Mouse (Mus musculus) intestine, postnatal 0 days (tissue): Measurements from ENCODE around the gene Pcdh15. TPM values are rescaled to one million over a fixed set of nuclear protein-coding genes. Genes with fewer than 3 reads are reported as not detected.

Experiments
- ATAC-seq: fragments of 200-750 bp; cut with Nextera tagmentation; 2 replicates; pipeline ENCODE4 v1.8.0; 2017; ENCODE audit warnings: mild to moderate bottlenecking, moderate TSS enrichment, moderate library complexity
- H3K27ac ChIP-seq: fragments of 300-500 bp; sonication (generic); 2 replicates; pipeline ENCODE4 v1.5.1; 2014; ENCODE audit warnings: mild to moderate bottlenecking, low read depth, low read length, moderate library complexity
- H3K27me3 ChIP-seq: fragments of 300-500 bp; sonication (generic); replicated peaks from 2 replicates; pipeline ENCODE4 v1.6.1; 2014; ENCODE audit warnings: low read length, mixed read lengths; ENCODE audit not compliant: control insufficient read depth, insufficient read depth
- H3K36me3 ChIP-seq: fragments of 300-500 bp; sonication (generic); 2 replicates; pipeline ENCODE4 v1.6.1; 2014; ENCODE audit warnings: mild to moderate bottlenecking, moderate library complexity; ENCODE audit not compliant: control insufficient read depth, insufficient read depth
- H3K4me1 ChIP-seq: fragments of 300-500 bp; sonication (generic); replicated peaks from 2 replicates; pipeline ENCODE4 v1.6.1; 2014; ENCODE audit warnings: antibody characterized with exemption, low read length, mixed read lengths; ENCODE audit not compliant: control insufficient read depth, insufficient read depth
- H3K4me2 ChIP-seq: fragments of 300-500 bp; sonication (generic); replicated peaks from 2 replicates; pipeline ENCODE4 v1.6.1; 2014; ENCODE audit warnings: low read depth, mild to moderate bottlenecking, moderate library complexity
- H3K4me3 ChIP-seq: fragments of 300-500 bp; sonication (generic); 2 replicates; pipeline ENCODE4 v1.5.1; 2014; ENCODE audit warnings: low read depth, low read length
- H3K9ac ChIP-seq: fragments of 300-500 bp; sonication (generic); 2 replicates; pipeline ENCODE4 v1.6.1; 2014; ENCODE audit warnings: mild to moderate bottlenecking, low read depth, low read length
- H3K9me3 ChIP-seq: fragments of 300-500 bp; sonication (generic); 2 replicates; pipeline ENCODE4 v1.6.1; 2016; ENCODE audit warnings: mixed run types; ENCODE audit not compliant: control insufficient read depth
- CTCF ChIP-seq: sonication (generic); IDR thresholded peaks from 2 replicates; pipeline ENCODE4 v1.5.1; 2016; ENCODE audit warnings: low read depth, mild to moderate bottlenecking, control low read depth, antibody characterized with exemption, moderate library complexity
- WGBS: fragments of 180-500 bp; shearing (Covaris S2); extraction: QIAGEN DNeasy Blood & Tissue Kit; methylation state at CpG from one replicate; pipeline ENCODE4 v1.1.7; 2014; 5-methylcytosine and 5-hydroxymethylcytosine counted together
- polyA plus RNA-seq: library from polyadenylated mRNA; unstranded; fragments of >200 nt; fragmentation: Nextera tagmentation; extraction: Ambion mirVana; gene quantifications from 2 replicates; pipeline ENCODE4 v1.2.1, GENCODE M21; 2015

Pcdh15 gene
- polyA plus RNA-seq, 1 experiment from 2014 or later: 0.61 TPM

DNA sequence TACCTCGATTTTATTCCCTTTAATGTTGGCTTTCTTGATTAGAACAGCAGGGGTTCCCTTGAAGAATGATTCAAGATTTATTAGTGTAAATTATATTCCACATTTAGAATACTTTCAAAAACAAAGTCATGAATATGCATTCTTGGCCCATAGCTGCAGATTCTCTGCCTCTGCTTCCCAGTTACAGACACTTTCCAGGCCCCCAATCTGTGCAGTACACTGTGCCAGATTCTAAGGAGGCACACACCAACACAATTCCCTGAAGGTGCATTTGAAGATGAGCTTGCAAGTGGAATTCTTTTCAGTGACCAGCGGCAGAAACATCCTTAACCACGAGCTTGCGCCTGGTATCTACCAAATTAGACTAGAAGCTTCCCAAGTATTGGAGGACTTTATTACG is 55.4 kb downstream of the Pcdh15 start:
- H3K4me2 ChIP-seq: no peak overlapping the region
- H3K27ac ChIP-seq: no peak overlapping the region
- no peak overlapping the region for H3K9ac ChIP-seq
- TF ChIP-seq CTCF: no peak
- ATAC-seq: no peak
- 80% methylated on average over 5 of the region's 5 CpGs for WGBS
- no peaks in the 10 kb centered on the region for H3K36me3 ChIP-seq
- H3K4me1 ChIP-seq: no peaks in the 10 kb centered on the region
- no peak overlapping the region for H3K4me3 ChIP-seq
- H3K27me3 ChIP-seq: no peaks in the 10 kb centered on the region
- H3K9me3 ChIP-seq: no peaks in the 10 kb centered on the region

DNA sequence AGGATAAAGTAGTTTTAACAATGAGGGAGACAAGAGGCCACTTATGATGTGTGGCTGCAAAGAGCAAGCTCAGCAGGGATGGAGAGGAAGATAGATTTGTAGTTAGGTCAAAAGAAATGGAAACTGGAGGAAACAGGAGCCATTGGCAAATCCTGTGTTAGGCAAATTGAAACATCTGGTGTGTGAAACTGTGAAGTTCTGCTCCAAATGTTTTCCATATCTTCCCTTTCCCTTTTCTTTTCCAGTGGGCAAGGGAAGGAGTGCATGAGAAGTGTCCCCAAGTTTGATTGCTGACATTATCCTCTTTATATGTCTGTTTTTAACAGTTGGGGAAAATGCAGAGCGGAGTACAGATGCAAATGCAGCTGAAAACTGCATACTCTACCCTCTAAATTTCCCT is 62.6 kb downstream of the Pcdh15 start:
- Histone ChIP-seq H3K4me3 (no peak overlapping the region), H3K4me2 (no peak overlapping the region), H3K4me1 (no peaks in the 10 kb centered on the region), H3K36me3 (no peaks in the 10 kb centered on the region), H3K27me3 (no peaks in the 10 kb centered on the region), H3K27ac (no peak overlapping the region), H3K9ac (no peak overlapping the region), H3K9me3 (no peaks in the 10 kb centered on the region)
- no peak for TF ChIP-seq CTCF
- WGBS: 81% methylated on average over 1 of the region's 1 CpGs
- ATAC-seq: no peak

DNA sequence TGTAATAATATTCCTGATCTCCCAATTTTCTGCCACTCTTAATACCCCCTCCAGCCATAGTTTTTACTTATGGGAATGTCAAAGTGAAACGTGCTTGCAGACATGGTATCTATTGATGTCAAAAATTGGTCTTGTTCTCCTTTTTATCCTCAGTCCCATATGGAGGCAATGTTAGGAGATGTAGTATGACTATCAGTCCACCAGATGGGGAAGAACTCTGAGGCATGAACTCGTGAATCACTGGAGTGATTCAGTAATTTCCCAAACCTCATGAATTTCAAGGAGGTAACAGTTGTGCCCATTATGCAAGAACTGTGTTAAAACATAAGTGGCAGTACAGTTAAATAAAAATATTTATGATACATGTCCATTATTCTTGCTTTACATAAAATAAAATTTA is 116.9 kb downstream of the Pcdh15 start:
- no peak overlapping the region for H3K4me3 ChIP-seq
- no peaks in the 10 kb centered on the region for H3K27me3 ChIP-seq
- H3K9me3 ChIP-seq: no peaks in the 10 kb centered on the region
- WGBS: 63% methylated on average over 2 of the region's 2 CpGs
- H3K36me3 ChIP-seq: no peaks in the 10 kb centered on the region
- TF ChIP-seq CTCF: no peak
- no peak for ATAC-seq
- no peak overlapping the region for H3K4me2 ChIP-seq
- H3K4me1 ChIP-seq: no peaks in the 10 kb centered on the region
- H3K9ac ChIP-seq: no peak overlapping the region
- no peak overlapping the region for H3K27ac ChIP-seq

DNA sequence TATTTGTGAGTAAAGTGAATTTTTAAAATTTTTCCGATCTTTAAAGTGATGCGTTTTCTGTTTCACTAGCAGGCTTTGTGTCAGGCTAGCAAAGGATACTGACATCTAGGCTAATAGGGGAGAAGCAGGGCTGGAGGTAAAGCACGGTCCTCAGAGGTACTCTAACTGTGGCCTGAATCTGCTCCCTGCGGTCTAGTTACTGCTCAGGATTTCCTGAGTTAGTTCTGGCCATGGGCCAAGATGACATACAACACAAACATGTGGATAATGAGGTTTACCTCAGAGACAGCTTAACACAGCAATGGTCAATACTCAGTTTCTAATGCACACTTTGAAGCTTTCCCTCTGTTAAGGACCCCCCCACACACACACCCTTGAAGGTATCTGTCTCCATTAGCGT is 143.2 kb downstream of the Pcdh15 start:
- no peaks in the 10 kb centered on the region for H3K9me3 ChIP-seq
- WGBS: 69% methylated on average over 5 of the region's 5 CpGs

DNA sequence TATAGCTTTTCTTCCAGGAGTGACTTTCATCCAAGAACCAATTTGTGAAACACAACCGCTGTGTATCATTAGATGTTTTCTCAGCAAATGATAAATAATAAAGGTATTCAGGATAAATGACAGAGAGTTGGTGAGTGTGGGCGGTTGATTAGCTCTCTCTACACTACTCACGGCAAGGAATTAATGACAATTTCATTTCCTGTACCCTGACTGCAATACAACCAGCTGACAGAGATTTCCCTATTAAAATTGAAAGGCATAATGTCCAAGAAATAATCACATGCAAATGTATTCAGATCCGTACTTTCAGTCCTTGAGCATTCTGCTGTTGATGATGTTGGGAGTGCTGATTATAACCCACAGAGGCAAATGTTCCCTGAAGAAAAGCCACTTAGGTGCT is 181.3 kb downstream of the Pcdh15 start:
- ATAC-seq: no peak
- TF ChIP-seq CTCF: no peak
- 90% methylated on average over 4 of the region's 4 CpGs for WGBS

More for the DNA sequence above, 143.2 kb downstream of the Pcdh15 start:
- no peak for ATAC-seq
- H3K9ac ChIP-seq: no peak overlapping the region
- H3K36me3 ChIP-seq: no peaks in the 10 kb centered on the region
- TF ChIP-seq CTCF: no peak
- H3K27me3 ChIP-seq: no peaks in the 10 kb centered on the region
- H3K27ac ChIP-seq: no peak overlapping the region
- H3K4me1 ChIP-seq: no peaks in the 10 kb centered on the region
- H3K4me2 ChIP-seq: no peak overlapping the region
- no peak overlapping the region for H3K4me3 ChIP-seq

DNA sequence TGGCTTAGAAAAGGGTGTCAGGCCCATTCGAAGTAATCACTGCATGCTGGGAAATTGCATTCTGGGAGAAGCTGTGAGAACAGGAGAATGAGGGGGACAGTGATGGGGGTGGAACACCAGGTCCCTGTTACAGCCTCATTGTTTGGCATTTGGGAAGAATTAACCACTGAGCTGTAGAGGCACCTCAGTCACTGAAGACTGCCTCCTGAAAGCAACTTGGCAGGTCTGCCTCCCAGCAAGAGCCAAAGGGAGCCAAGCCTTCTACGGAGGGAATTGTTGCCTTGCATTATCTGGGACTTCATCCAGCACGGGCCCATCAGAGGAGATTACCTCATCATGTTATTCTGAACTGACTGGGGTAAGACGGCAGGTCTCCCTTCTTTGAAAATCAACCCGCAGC is 197.3 kb downstream of the Pcdh15 start:
- Histone ChIP-seq H3K36me3 (no peaks in the 10 kb centered on the region), H3K9me3 (no peaks in the 10 kb centered on the region), H3K9ac (no peak overlapping the region), H3K27ac (no peak overlapping the region), H3K27me3 (no peaks in the 10 kb centered on the region), H3K4me3 (no peak overlapping the region), H3K4me1 (no peaks in the 10 kb centered on the region), H3K4me2 (no peak overlapping the region)
- ATAC-seq: no peak
- no peak for TF ChIP-seq CTCF
- 58% methylated on average over 5 of the region's 5 CpGs for WGBS

More for the DNA sequence above, 181.3 kb downstream of the Pcdh15 start:
- Histone ChIP-seq H3K27me3 (no peaks in the 10 kb centered on the region), H3K4me1 (no peaks in the 10 kb centered on the region), H3K36me3 (no peaks in the 10 kb centered on the region), H3K9me3 (no peaks in the 10 kb centered on the region), H3K27ac (no peak overlapping the region), H3K4me3 (no peak overlapping the region), H3K4me2 (no peak overlapping the region), H3K9ac (no peak overlapping the region)

DNA sequence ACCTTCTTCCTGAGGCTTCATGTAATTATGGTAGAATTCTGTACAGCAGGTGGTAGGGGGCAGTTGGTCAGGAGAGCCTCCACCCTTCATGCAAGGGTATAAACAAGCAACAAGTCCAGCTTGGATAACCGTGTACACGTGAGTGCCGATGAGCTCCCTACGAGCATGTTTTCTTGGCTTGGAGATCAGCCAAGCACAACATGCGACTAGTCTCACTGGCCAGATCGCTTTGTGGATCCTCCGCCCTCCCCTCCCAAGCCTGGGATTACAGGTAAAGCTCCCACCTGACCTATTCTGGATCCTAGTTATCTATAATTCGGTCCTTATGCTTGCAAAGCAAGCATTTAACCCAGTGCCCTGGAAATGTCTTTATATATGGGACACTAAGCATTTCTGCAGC is 202.8 kb downstream of the Pcdh15 start:
- Histone ChIP-seq H3K27ac (no peak overlapping the region), H3K9me3 (no peaks in the 10 kb centered on the region), H3K36me3 (no peaks in the 10 kb centered on the region), H3K4me1 (no peaks in the 10 kb centered on the region), H3K9ac (no peak overlapping the region), H3K4me3 (no peak overlapping the region), H3K4me2 (no peak overlapping the region), H3K27me3 (no peaks in the 10 kb centered on the region)
- no peak for TF ChIP-seq CTCF
- WGBS: 77% methylated on average over 8 of the region's 8 CpGs
- ATAC-seq: no peak
